25 mouse cellular contexts compared by ENCODE assay signal in the genomic region with DNA sequence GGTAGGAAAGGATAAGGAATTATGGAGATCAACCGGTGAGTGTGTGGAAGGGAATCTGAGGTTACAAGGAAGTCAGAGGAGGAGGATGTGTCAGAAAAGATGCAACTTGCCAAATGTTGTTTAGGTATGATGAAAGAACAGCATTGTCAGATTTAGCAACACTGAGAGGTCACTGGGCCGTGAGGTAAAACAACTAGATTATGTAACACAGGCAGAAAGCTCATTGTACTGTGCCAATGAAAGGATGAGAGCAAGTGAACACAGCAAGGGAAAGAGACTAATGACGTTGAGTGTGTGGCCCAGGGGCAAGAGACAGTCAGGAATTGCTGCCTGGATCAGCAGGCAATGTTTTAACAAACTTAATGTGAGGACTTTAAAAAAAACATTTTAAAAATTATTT. TPM values are rescaled to one million over a fixed set of nuclear protein-coding genes. Genes with fewer than 3 reads are reported as not detected.
DNase-seq lines count a peak whose midpoint lies in the region; ATAC-seq and TF ChIP-seq lines count a peak whose summit lies in the region.
"Had no signal": no experiment of that assay in that cellular context is flagged by ENCODE, and none has a peak within 500 bp of the region (broad histone marks: within the 10 kb centered on the region; RNA-seq: fewer than 3 reads in every experiment).

No protein-coding gene starts in this region.

- TF ChIP-seq CTCF in kidney, adult 2 months (conservative IDR thresholded peaks at IDR 0.05; ENCODE audit: insufficient read depth, insufficient read length, low read depth, low read length): no peak
- no peak for TF ChIP-seq CTCF in lung, adult 2 months (IDR thresholded peaks at IDR 0.05; ENCODE audit: insufficient read depth, low read length)

- H3K27me3 ChIP-seq in kidney, adult 2 months (replicated peaks; ENCODE audit: control insufficient read depth, insufficient read depth, low read length): no peaks in the 10 kb centered on the region
- no peaks in the 10 kb centered on the region for H3K27me3 ChIP-seq in kidney, embryonic 14.5 days (ENCODE audit: control insufficient read depth, insufficient read depth, low read length)
- H3K27me3 ChIP-seq in midbrain, embryonic 16.5 days (ENCODE audit: control insufficient read depth, insufficient read depth, low read depth, low read length): no peaks in the 10 kb centered on the region
- H3K27me3 ChIP-seq: forebrain, embryonic 12.5 days; heart, embryonic 12.5 days; hindbrain, embryonic 15.5 days; liver, embryonic 15.5 days; megakaryocyte, embryonic 14.5 days had no signal

- no peaks in the 10 kb centered on the region for H3K9me3 ChIP-seq in kidney, embryonic 14.5 days (ENCODE audit: control insufficient read depth, low read length)
- H3K9me3 ChIP-seq in midbrain, embryonic 16.5 days (replicated peaks; ENCODE audit: control insufficient read depth, low read length, poor library complexity, severe bottlenecking): 0 out of 2 replicates have a peak, but pooled peaks cover 3% of the 10 kb centered on the region
- H3K9me3 ChIP-seq: forebrain, embryonic 12.5 days; heart, embryonic 12.5 days; hindbrain, embryonic 15.5 days; limb, embryonic 10.5 days; liver, embryonic 15.5 days had no signal

- WGBS in kidney, adult 2 months: 45% methylated on average over 3 of the region's 3 CpGs
- WGBS in kidney, embryonic 14.5 days: 70% methylated on average over 3 of the region's 3 CpGs
- 42% methylated on average over 3 of the region's 3 CpGs for WGBS in lung, adult 2 months
- WGBS in midbrain, embryonic 16.5 days: 56% methylated on average over 3 of the region's 3 CpGs

- no peak for TF ChIP-seq POLR2A in kidney, adult 2 months (IDR thresholded peaks at IDR 0.05; ENCODE audit: low read depth, low read length)
- TF ChIP-seq POLR2A in lung, adult 2 months (IDR thresholded peaks at IDR 0.05; ENCODE audit: borderline replicate concordance, extremely low read depth, low read depth, low read length): no peak

- H3K36me3 ChIP-seq in kidney, adult 2 months (ENCODE audit: control insufficient read depth, insufficient read depth, low read length): no peaks in the 10 kb centered on the region
- H3K36me3 ChIP-seq in kidney, embryonic 14.5 days (ENCODE audit: control insufficient read depth, insufficient read depth, low read length): no peaks in the 10 kb centered on the region
- H3K36me3 ChIP-seq in midbrain, embryonic 16.5 days (ENCODE audit: control insufficient read depth, insufficient read depth, low read length): no peaks in the 10 kb centered on the region
- H3K36me3 ChIP-seq: forebrain, embryonic 12.5 days; heart, embryonic 12.5 days; hindbrain, embryonic 15.5 days; limb, embryonic 10.5 days; liver, embryonic 15.5 days had no signal

- no peak overlapping the region for H3K4me2 ChIP-seq in kidney, embryonic 14.5 days (replicated peaks; ENCODE audit: low read depth, low read length)
- H3K4me2 ChIP-seq in midbrain, embryonic 16.5 days (ENCODE audit: low read length): no peak overlapping the region
- H3K4me2 ChIP-seq: forebrain, embryonic 12.5 days; heart, embryonic 12.5 days; hindbrain, embryonic 15.5 days; liver, embryonic 15.5 days had no signal

- H3K4me3 ChIP-seq in kidney, adult 2 months (ENCODE audit: insufficient read depth, low read depth, low read length): no peak overlapping the region
- H3K4me3 ChIP-seq in kidney, embryonic 14.5 days (ENCODE audit: low read length): no peak overlapping the region
- H3K4me3 ChIP-seq in lung, adult 2 months (replicated peaks; ENCODE audit: extremely low read depth, low read depth, low read length): no peak overlapping the region
- H3K4me3 ChIP-seq in midbrain, embryonic 16.5 days (ENCODE audit: low read depth, low read length): no peak overlapping the region
- H3K4me3 ChIP-seq: forebrain, embryonic 12.5 days; heart, embryonic 12.5 days; hindbrain, embryonic 15.5 days; left cerebral cortex, adult 2 months; limb, embryonic 10.5 days; liver, embryonic 15.5 days; megakaryocyte, embryonic 14.5 days had no signal

- H3K27ac ChIP-seq in kidney, adult 2 months (ENCODE audit: insufficient read depth, low read depth, low read length): no peak overlapping the region
- no peak overlapping the region for H3K27ac ChIP-seq in kidney, embryonic 14.5 days (ENCODE audit: low read depth, low read length)
- H3K27ac ChIP-seq in midbrain, embryonic 16.5 days (ENCODE audit: low read length): no peak overlapping the region
- H3K27ac ChIP-seq: forebrain, embryonic 12.5 days; hindbrain, embryonic 15.5 days; left cerebral cortex, adult 2 months; limb, embryonic 10.5 days; liver, embryonic 15.5 days had no signal

- no peak for ATAC-seq in kidney, embryonic 14.5 days (ENCODE audit: low FRiP score, low TSS enrichment)
- ATAC-seq in neutrophil, adult 5-6 weeks (ENCODE audit: extremely low read depth, insufficient number of reproducible peaks, low FRiP score, poor library complexity, severe bottlenecking): peak; percentile 90
- ATAC-seq in midbrain, embryonic 16.5 days: no peak
- ATAC-seq: intestine, embryonic 16.5 days had no signal

- H3K4me1 ChIP-seq in kidney, adult 2 months (ENCODE audit: control insufficient read depth, insufficient read depth, low read length): no peaks in the 10 kb centered on the region; the same call in 1 of the 2 replicates
- H3K4me1 ChIP-seq in kidney, embryonic 14.5 days (ENCODE audit: control insufficient read depth, insufficient read depth, low read length): no peaks in the 10 kb centered on the region
- no peaks in the 10 kb centered on the region for H3K4me1 ChIP-seq in lung, adult 2 months (ENCODE audit: control insufficient read depth, insufficient read depth, low read length)
- H3K4me1 ChIP-seq in midbrain, embryonic 16.5 days (ENCODE audit: control insufficient read depth, insufficient read depth, low read length): no peaks in the 10 kb centered on the region
- H3K4me1 ChIP-seq: forebrain, embryonic 12.5 days; heart, embryonic 12.5 days; hindbrain, embryonic 15.5 days; limb, embryonic 10.5 days; liver, embryonic 15.5 days; megakaryocyte, embryonic 14.5 days had no signal

- DNase-seq in kidney, adult 2 months: peak; percentile 77
- peak; percentile 28 for DNase-seq in lung, postnatal 25 days (ENCODE audit: low spot score)
- DNase-seq in lung, adult 2 months: no peak
- DNase-seq in adrenal gland, postnatal 14 days: peak; percentile 9
- DNase-seq in spleen, postnatal 4 days (ENCODE audit: low spot score in 2 of 2): no peak
- DNase-seq: cerebellum, postnatal 14 days; embryo, embryonic 11 days; gastrocnemius, postnatal 25 days; right cerebral cortex, postnatal 14 days; thymus, postnatal 14 days had no signal

- H3K9ac ChIP-seq in kidney, embryonic 14.5 days (ENCODE audit: low read depth, low read length): no peak overlapping the region
- H3K9ac ChIP-seq in midbrain, embryonic 16.5 days (ENCODE audit: low read depth, low read length): no peak overlapping the region
- H3K9ac ChIP-seq: forebrain, embryonic 12.5 days; heart, embryonic 12.5 days; hindbrain, embryonic 15.5 days; liver, embryonic 15.5 days had no signal

RNA-seq across cellular contexts. Expression of a gene that starts 55.2 kb away (rescaled TPM):
- not detected in 2 replicates for polyA plus RNA-seq in kidney, adult 2 months (2012; rRNA removed)
- polyA plus RNA-seq in kidney, embryonic 14.5 days (2014; fragmentation: Nextera tagmentation; extraction: Ambion mirVana): not detected in 2 replicates
- not detected in 2 replicates for polyA plus RNA-seq in lung, adult 2 months (2012; rRNA removed)
- total RNA-seq in adrenal gland, postnatal 14 days (2021): not detected in 2 replicates
- not detected in 2 replicates for total RNA-seq in neutrophil, adult 5-6 weeks (2017)
- not detected in 2 replicates for polyA plus RNA-seq in midbrain, embryonic 16.5 days (2015; fragmentation: Nextera tagmentation; extraction: Ambion mirVana)
- total RNA-seq: ES-E14; gastrocnemius, postnatal 25 days; heart, postnatal 25 days; left cerebral cortex, adult 2 months; midbrain, postnatal 0 days had no signal
- polyA plus RNA-seq: forebrain, embryonic 12.5 days; heart, embryonic 12.5 days; hindbrain, embryonic 15.5 days; intestine, embryonic 16.5 days; limb, embryonic 10.5 days; liver, embryonic 15.5 days; midbrain, postnatal 0 days; neural tube, embryonic 11.5 days had no signal

Comparison
In these comparisons a context has a peak if more than half of its experiments do, and no peak if none do; other contexts are left out.
1. DNase-seq: peak in kidney, adult 2 months (single experiment), lung, postnatal 25 days (single experiment) and adrenal gland, postnatal 14 days (single experiment); none in lung, adult 2 months (single experiment) and spleen, postnatal 4 days (0 of 2).